Mouse (Mus musculus) forebrain, embryonic 10.5 days (tissue): Measurements from ENCODE around the gene Eif4g3. TPM values are rescaled to one million over a fixed set of nuclear protein-coding genes. Genes with fewer than 3 reads are reported as not detected.

Source experiments
- DNase-seq: peaks from one replicate; pipeline ENCODE4 v3.0.0-alpha.2; 2017; ENCODE audit warnings: low spot score; ENCODE audit errors: extremely low spot score
- H3K27ac ChIP-seq: fragments of 300-500 bp; sonication (generic); 2 replicates; pipeline ENCODE4 v1.5.1; 2016; ENCODE audit warnings: mild to moderate bottlenecking
- H3K27me3 ChIP-seq: fragments of 300-500 bp; sonication (generic); 2 replicates; pipeline ENCODE4 v1.6.1; 2016; ENCODE audit warnings: mild to moderate bottlenecking; ENCODE audit not compliant: poor library complexity, severe bottlenecking
- H3K36me3 ChIP-seq: fragments of 300-500 bp; sonication (generic); replicated peaks from 2 replicates; pipeline ENCODE4 v1.6.1; 2016; ENCODE audit warnings: mild to moderate bottlenecking, moderate library complexity
- H3K4me1 ChIP-seq: fragments of 300-500 bp; sonication (generic); 2 replicates; pipeline ENCODE4 v1.6.1; 2016
- H3K4me3 ChIP-seq: fragments of 300-500 bp; sonication (generic); 2 replicates; pipeline ENCODE4 v1.5.1; 2016; ENCODE audit warnings: mild to moderate bottlenecking, moderate library complexity
- H3K9me3 ChIP-seq: fragments of 300-500 bp; sonication (generic); 2 replicates; pipeline ENCODE4 v1.6.1; 2016; ENCODE audit warnings: mild to moderate bottlenecking, moderate library complexity
- WGBS: fragments of 180-500 bp; shearing (Covaris S2); methylation state at CpG from one replicate; pipeline ENCODE4 v1.1.7; 2016; 5-methylcytosine and 5-hydroxymethylcytosine counted together
- polyA plus RNA-seq: library from polyadenylated mRNA; unstranded; fragments of >200 nt; fragmentation: Nextera tagmentation; extraction: Ambion mirVana; gene quantifications from 2 replicates; pipeline ENCODE4 v1.2.1, GENCODE M21; 2016

Gene Eif4g3
- polyA plus RNA-seq, 1 experiment from 2014 or later: 37.2 TPM

DNA sequence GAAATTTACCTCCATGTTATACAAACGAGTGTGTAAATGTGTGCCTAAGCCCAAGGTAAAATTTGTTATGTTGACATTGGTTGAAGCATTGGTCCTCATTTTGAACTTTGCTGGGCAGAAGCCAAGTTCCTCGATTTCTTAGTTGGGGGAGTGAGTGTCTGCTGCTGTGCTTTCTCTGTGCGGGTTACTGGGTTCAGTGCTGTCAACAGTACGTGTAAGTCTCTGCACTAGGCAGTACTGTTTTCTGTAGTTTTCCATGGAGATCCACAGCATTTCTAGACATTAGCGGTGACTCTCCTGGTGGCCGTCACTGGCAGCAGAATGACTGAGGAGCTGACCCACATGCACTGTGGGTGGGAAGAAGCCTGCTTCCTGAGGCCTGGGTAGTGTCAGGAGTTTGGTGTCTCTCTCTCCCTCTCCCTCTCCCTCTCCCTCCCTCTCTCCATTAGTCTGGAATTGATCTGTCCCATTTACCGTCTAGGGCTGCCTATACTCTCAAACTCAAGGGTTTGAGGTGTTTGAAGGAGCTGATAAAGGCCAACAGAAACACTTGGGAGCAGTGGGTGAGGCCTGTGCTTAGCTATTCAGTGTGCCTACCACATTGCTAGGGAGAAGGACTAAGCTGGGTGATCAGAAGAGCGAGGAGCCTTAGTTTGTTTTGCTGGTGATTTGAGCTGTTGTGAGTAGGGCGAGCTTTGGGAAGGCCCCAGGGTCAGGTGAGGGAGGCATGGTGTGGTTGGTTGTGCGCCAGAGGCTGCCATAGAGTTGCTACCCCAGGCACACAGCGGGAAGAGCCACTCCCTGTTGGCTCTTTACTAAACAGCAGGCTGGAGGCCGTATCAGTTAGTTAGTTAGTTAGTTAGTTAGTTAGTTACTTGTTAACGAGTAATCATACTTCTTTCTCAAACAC, 45.8 kb downstream of the Eif4g3 start:
- WGBS: 87% methylated on average over 13 of the region's 13 CpGs
- H3K27me3 ChIP-seq: no peaks in the 10 kb centered on the region
- peaks cover 97% of the 10 kb centered on the region for H3K36me3 ChIP-seq
- H3K4me1 ChIP-seq: peaks cover 22% of the 10 kb centered on the region
- no peak overlapping the region for H3K27ac ChIP-seq
- DNase-seq: no peak
- H3K9me3 ChIP-seq: no peaks in the 10 kb centered on the region
- H3K4me3 ChIP-seq: no peak overlapping the region

GRCm38 (mm10) chr4:138039275-138039651, 46.4 kb downstream of the Eif4g3 start:
- no peak overlapping the region for H3K27ac ChIP-seq
- H3K9me3 ChIP-seq: no peaks in the 10 kb centered on the region
- DNase-seq: no peak
- H3K4me1 ChIP-seq: peaks cover 22% of the 10 kb centered on the region
- peaks cover 92% of the 10 kb centered on the region for H3K36me3 ChIP-seq
- H3K4me3 ChIP-seq: no peak overlapping the region
- H3K27me3 ChIP-seq: no peaks in the 10 kb centered on the region
- 89% methylated on average over 9 of the region's 9 CpGs for WGBS

DNA sequence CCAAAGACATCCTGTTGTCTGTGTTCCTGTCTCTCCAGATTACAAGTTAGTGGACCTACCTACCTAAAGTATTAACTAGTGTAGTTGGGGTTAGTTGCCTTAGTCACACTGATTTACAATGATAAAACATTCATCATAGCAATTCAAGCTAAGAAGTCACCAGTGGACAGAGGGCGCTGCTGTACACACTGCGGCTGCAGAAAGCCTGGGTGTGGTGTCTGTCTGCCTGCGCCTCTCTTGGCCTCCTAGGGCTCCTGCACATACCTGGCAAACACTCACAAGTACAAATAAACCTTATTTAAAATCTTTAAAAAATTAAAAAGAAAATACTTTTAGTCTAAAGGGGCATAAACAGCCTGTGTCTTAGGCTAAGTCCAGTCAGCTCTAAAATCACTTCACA, 47.8 kb downstream of the Eif4g3 start:
- peaks cover 22% of the 10 kb centered on the region for H3K4me1 ChIP-seq
- DNase-seq: no peak
- no peak overlapping the region for H3K27ac ChIP-seq
- peaks cover 6% of the 10 kb centered on the region; the same call in 1 of the 2 replicates for H3K9me3 ChIP-seq
- H3K36me3 ChIP-seq: peaks cover 93% of the 10 kb centered on the region
- H3K27me3 ChIP-seq: no peaks in the 10 kb centered on the region
- H3K4me3 ChIP-seq: no peak overlapping the region
- WGBS: 93% methylated on average over 3 of the region's 3 CpGs

DNA sequence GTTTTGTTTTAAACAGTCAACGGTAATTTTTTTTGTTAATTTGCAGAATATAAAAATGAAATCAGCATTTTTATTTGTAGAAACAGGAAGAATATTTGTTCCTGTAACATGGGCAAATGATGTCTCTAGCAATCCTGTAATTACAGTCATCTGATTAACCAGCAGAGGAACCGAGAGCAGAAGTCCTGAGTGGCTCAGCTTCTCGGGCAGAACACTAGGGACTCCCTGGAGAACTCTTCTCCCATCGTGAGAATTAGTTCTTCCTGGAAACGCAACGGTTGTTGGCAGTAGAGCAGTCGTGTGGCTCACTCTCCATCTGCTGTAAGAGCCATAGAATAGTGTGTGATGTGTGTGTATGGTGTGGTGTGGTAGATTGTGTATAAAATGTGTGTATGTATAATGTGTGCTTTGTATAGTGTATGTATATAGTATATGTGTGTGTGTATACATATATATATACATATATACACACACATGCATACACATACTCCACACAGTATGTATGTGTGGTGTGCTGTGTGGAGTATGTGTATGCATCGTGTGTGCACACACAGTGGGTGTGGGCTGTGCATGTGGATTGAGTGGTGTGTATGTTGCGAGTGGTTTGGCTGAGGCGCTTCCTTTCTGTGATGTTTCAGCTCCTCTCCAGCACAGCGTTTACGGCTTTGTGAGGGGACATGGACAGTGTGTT, 48.9 kb downstream of the Eif4g3 start:
- peaks cover 93% of the 10 kb centered on the region for H3K36me3 ChIP-seq
- WGBS: 92% methylated on average over 12 of the region's 12 CpGs
- H3K27ac ChIP-seq: no peak overlapping the region
- H3K4me3 ChIP-seq: no peak overlapping the region
- no peak for DNase-seq
- peaks cover 6% of the 10 kb centered on the region; the same call in 1 of the 2 replicates for H3K9me3 ChIP-seq
- H3K4me1 ChIP-seq: peaks cover 12% of the 10 kb centered on the region
- H3K27me3 ChIP-seq: no peaks in the 10 kb centered on the region

DNA sequence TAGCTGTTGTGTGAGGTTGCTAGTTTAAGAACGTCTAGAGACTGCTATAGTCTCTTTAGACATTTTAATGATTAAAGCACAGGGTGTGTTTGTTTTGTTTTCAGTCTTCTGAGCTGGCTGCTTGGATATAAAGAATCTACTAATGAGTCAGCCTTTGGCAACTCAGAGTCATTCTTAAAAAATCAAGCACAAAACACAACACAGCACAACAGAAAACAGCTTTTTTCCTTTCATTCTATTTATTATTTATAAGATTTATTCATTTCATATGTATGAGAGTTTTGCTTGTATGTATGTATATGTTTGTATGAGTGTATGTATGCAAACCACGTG, 49.4 kb downstream of the Eif4g3 start:
- H3K4me3 ChIP-seq: no peak overlapping the region
- WGBS: 80% methylated on average over 2 of the region's 2 CpGs
- H3K27me3 ChIP-seq: no peaks in the 10 kb centered on the region
- no peak overlapping the region for H3K27ac ChIP-seq
- peaks cover 93% of the 10 kb centered on the region for H3K36me3 ChIP-seq
- peaks cover 6% of the 10 kb centered on the region; the same call in 1 of the 2 replicates for H3K9me3 ChIP-seq
- no peak for DNase-seq
- H3K4me1 ChIP-seq: peaks cover 6% of the 10 kb centered on the region

GRCm38 (mm10) chr4:138042625-138043024, 49.8 kb downstream of the Eif4g3 start:
- no peak for DNase-seq
- 0 out of 2 replicates have a peak, but pooled peaks cover 3% of the 10 kb centered on the region for H3K4me1 ChIP-seq
- 96% methylated on average over 5 of the region's 5 CpGs for WGBS
- H3K27ac ChIP-seq: no peak overlapping the region
- no peak overlapping the region for H3K4me3 ChIP-seq
- H3K36me3 ChIP-seq: peaks cover 93% of the 10 kb centered on the region
- no peaks in the 10 kb centered on the region for H3K27me3 ChIP-seq
- peaks cover 6% of the 10 kb centered on the region; the same call in 1 of the 2 replicates for H3K9me3 ChIP-seq

DNA sequence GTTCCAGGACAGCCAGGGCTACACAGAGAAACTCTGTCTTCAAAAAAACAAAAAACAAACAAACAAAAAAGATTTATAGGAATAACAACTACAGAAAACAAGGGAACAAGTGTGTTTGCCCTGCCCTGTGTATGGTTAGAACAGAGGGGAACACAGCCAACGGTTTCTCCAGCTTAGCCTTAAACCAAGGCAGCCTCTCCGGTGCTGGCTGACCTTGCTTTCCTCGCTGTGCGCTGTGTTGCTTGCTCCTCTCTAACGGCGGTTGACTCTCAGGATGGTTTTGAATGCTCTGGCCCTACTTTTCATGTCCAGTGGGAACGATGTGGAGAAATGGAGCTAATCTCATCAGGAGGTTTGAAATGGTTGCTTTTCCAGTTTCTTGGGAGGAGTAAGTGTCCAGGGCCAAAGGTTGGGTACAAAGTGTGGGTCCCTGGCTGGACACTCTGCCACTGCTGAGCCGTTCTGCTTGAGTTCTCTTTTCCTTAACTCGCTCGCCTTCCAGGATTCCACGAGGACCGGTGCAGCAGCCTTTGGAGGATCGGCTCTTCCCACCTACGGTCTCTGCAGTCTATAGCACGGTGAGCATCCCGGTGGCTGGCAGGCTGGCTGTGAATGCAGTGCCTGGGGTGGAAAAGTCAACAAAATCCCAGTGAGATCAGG, 52.1 kb downstream of the Eif4g3 start:
- H3K36me3 ChIP-seq: peaks cover 92% of the 10 kb centered on the region
- 95% methylated on average over 16 of the region's 16 CpGs for WGBS
- no peaks in the 10 kb centered on the region for H3K4me1 ChIP-seq
- H3K27me3 ChIP-seq: no peaks in the 10 kb centered on the region
- H3K9me3 ChIP-seq: peaks cover 6% of the 10 kb centered on the region; the same call in 1 of the 2 replicates
- H3K4me3 ChIP-seq: no peak overlapping the region
- no peak overlapping the region for H3K27ac ChIP-seq
- DNase-seq: no peak

DNA sequence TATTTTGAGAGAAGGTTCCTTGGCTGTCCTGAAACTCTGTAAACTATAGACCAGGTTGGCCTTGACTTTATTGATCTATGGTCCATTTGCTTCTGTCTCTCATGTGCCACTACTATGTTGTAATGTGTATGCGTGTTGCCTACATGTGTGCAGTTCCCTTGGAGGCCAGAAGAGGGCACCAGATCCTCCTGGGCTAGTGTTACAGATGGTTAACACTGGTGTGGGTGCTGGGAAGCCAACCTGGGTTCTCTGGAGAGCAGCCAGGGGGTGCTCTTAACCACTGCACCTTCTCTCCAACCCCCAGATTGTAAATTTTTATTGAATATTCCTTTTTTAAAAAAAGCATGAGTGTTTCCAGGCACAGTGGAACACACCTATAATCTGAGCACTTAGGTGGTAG, 53.0 kb downstream of the Eif4g3 start:
- WGBS: 95% methylated on average over 1 of the region's 1 CpGs
- H3K4me1 ChIP-seq: no peaks in the 10 kb centered on the region
- no peaks in the 10 kb centered on the region for H3K27me3 ChIP-seq
- H3K36me3 ChIP-seq: peaks cover 92% of the 10 kb centered on the region
- no peak overlapping the region for H3K4me3 ChIP-seq
- DNase-seq: no peak
- peaks cover 6% of the 10 kb centered on the region; the same call in 1 of the 2 replicates for H3K9me3 ChIP-seq
- no peak overlapping the region for H3K27ac ChIP-seq

GRCm38 (mm10) chr4:138046371-138046770, 53.5 kb downstream of the Eif4g3 start:
- H3K36me3 ChIP-seq: peaks cover 92% of the 10 kb centered on the region
- H3K27ac ChIP-seq: no peak overlapping the region
- H3K4me1 ChIP-seq: no peaks in the 10 kb centered on the region
- no peak overlapping the region for H3K4me3 ChIP-seq
- WGBS: 94% methylated on average over 8 of the region's 8 CpGs
- peaks cover 6% of the 10 kb centered on the region; the same call in 1 of the 2 replicates for H3K9me3 ChIP-seq
- DNase-seq: no peak
- H3K27me3 ChIP-seq: no peaks in the 10 kb centered on the region

GRCm38 (mm10) chr4:138049547-138049946, 56.7 kb downstream of the Eif4g3 start:
- peaks cover 6% of the 10 kb centered on the region; the same call in 1 of the 2 replicates for H3K9me3 ChIP-seq
- H3K4me3 ChIP-seq: no peak overlapping the region
- H3K27me3 ChIP-seq: no peaks in the 10 kb centered on the region
- DNase-seq: no peak
- H3K4me1 ChIP-seq: no peaks in the 10 kb centered on the region
- no peak overlapping the region for H3K27ac ChIP-seq
- 91% methylated on average over 6 of the region's 6 CpGs for WGBS
- peaks cover 97% of the 10 kb centered on the region for H3K36me3 ChIP-seq

GRCm38 (mm10) chr4:138051488-138051887, 58.7 kb downstream of the Eif4g3 start:
- H3K4me3 ChIP-seq: no peak overlapping the region
- peaks cover 97% of the 10 kb centered on the region for H3K36me3 ChIP-seq
- no peaks in the 10 kb centered on the region for H3K27me3 ChIP-seq
- H3K4me1 ChIP-seq: no peaks in the 10 kb centered on the region
- WGBS: 98% methylated on average over 9 of the region's 9 CpGs
- no peaks in the 10 kb centered on the region for H3K9me3 ChIP-seq
- no peak overlapping the region for H3K27ac ChIP-seq
- DNase-seq: no peak

DNA sequence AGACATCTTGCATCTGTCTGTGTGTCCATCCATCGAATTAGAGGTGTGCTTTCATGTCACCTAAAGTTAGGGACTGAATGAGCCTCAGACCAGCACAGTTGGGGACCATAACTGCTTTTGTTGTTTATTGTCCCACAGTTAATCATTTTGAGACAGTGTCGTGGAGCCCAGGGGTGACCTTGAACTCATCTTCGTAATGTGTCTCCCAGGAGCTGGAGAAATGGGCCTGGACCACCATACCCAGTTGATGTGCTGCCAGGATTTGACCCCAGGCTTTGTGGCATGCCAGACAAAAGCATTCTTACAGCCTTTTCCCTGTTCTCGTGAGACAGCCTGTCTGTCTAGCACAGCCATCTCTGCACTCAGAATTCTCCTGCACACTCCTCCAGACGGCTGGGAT, 63.8 kb downstream of the Eif4g3 start:
- H3K9me3 ChIP-seq: no peaks in the 10 kb centered on the region
- H3K36me3 ChIP-seq: peaks cover 80% of the 10 kb centered on the region
- DNase-seq: no peak
- no peak overlapping the region for H3K4me3 ChIP-seq
- H3K27me3 ChIP-seq: no peaks in the 10 kb centered on the region
- H3K4me1 ChIP-seq: no peaks in the 10 kb centered on the region
- 88% methylated on average over 5 of the region's 5 CpGs for WGBS
- H3K27ac ChIP-seq: no peak overlapping the region
